Mouse (Mus musculus) forelimb bud, embryonic 11.5 days (tissue): Measurements from ENCODE around the gene Sept5.
A peak's percentile ranks its signal among the peaks of the same experiment; 100 is the strongest.

Experiments
- DNase-seq: peaks from one replicate; pipeline ENCODE4 v3.0.0-alpha.2; 2012; ENCODE audit warnings: low read depth, low spot score

The Sept5 gene

DNA sequence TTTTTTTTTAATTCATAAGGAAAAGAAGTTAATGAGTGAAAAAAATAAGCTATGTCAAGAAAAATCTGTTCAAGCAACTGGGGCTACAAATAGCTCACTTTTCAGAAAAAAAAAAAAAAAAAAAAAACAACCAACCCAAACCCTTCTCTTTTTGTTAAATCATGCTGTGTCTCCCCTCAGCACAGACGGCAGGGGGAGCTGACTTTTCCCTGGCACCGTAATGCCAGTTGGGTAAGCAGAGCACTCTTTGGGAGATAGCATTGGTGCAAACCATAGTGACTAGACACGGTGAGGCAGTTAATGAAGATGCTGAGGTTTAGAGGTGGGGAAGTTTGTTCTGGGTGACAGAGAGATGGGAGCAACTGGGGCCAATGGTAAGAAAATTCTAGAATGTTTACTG is 2.3 kb upstream of the Sept5 start:
- DNase-seq = no peak

DNA sequence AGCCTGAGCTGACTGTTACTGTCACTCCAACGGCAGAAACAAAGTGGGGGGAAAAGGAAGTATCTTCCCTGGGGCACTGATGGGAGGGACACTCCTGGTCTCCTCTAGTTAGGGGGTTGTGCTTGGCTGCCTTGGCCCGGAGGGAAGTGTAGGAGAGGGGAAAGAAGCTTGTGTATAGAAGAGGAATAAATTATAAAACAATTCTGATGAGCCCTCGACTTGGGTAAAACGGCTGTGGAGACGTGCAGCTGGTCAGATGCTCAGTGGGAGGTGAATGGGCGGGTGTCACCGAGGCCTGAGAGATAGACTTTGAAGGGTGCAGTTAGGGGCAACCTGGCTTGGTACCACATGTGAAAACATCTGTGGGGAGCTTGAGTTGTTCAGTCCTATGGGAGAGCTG is 1.4 kb upstream of the Sept5 start:
- no peak for DNase-seq

DNA sequence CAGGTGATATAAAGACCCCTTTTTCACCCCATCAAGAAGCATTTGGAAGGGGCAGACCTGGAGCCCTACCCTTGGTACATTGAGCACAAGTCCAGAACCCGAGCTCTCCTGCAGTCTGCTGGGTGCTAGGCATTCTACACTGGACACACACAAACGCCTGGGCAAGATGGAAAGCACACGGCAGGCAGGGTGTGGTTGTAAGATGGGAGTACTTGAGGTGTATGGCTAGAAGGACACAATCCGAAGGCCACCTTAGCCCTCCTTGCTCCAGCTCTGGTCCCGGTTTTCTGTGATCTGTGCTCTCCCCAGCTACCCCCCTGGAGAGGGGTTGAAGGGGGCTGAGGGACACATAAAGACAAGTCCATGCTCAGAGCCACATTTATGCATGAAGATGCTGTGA is 537 bp upstream of the Sept5 start:
- no peak for DNase-seq

DNA sequence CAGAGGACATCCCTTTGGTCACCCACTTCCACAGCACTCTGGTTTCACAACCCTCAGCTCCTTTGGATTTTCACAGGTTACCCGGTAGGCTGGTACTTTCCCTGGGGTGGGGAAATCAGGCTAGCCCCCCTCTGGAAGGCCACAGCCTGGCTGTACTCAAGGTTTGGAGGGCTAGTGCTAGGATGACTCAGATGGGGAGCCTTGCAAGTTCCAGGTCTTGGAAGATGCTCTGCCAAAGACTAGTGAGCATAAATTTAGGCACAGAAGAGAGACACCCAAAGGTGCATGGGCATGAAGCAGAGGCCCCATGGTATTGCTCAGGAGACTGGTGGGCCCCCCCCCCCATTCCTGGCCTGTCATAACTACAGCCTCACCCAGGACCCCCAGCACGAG is 810 bp downstream of the Sept5 start:
- no peak for DNase-seq

DNA sequence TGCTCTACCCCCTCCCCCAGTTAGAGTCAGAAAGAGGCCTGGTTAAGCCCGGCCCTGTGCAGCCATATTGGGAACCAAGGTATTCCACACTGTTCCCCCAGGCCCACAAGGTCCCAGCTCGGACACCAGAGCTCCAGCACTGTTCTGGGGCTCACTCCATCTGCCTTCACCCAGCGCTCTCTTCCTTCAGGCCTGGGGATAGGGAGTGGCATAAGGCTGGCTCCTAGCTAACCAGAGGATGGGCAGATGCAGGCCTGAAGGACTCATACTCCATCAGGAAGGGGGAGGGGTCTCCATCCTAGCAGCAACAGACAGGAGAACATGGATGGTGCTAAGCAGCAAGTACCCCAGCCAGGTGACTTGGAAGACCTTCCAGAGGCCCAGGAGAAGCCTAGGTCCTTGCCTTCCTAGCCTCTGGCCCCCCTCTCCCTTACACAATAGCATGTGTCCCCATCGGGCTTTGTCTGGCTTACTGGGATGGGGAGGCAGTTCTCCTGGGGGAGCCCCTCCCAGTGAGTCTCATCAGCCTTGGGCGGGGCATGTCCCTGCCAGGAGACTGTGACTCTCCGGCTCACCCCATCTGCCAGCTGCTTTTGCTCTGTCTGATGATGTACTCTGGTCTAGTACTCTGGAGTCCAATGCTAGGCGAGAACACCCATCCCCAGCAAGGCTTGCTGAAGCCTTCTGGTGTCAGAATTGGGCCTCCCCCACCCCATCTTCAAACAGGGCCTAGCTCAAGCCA is 1.4 kb downstream of the Sept5 start:
- no peak for DNase-seq

- no peak for DNase-seq
Observed at GRCm38 (mm10) chr16:18627163-18627562, 2.6 kb downstream of the Sept5 start.

DNA sequence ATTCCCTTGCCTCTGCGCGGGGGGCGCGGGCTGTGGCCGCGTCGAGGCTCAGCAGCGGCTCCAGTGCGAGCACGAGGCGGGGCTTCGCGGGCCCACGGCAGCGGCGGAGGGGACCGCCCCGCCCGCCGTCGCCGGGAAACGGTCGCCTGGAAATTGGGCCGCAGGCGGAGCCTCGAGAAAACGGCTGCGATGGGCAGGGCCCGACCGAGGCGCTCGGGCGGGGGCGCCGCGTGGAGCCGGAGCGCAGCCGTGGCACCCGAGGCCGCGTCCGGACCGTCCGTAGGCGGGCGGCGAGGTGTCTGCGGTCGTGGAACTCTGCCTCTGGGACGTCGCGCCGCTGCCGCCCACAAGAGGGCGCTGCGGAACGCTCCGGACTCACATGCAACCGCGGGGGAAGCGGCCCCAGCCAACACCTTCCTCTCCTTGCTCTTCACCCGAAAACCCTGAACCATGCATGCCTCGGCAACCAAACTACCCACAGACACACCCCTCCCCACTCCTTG is 3.3 kb downstream of the Sept5 start, which contains the start of gene Gm49601:
Gm49601 (minus strand) TSS at position 52 of the 503 bp plus-strand sequence.
- peak; percentile 83 for DNase-seq

DNA sequence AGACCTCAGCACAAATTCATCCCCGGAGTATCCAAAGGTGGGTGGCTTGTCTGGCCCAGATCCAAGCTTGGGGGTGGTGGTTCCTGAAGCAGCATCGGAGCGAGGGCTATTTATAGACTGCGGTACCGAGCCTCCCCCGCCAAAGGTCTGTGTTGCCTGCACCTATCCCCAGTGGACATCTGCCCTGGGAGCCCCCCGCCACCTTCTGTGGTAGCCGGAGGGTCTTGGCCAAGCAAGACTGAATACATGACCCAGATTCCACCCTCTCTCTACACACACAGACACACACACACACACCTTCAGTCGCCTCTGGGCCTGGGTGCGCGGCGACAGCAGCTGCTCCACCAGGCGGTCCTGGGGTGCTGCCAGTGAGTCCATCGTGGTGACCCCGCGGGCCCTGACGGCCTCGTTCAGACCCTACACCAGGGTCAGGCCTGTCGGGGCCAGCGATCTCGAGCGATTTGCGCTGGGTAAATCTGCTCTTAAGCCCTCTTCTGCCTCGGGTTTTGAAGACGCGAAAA is 3.9 kb downstream of the Sept5 start:
- no peak for DNase-seq

GRCm38 (mm10) chr16:18625097-18625496 is 4.7 kb downstream of the Sept5 start:
- DNase-seq = no peak

DNA sequence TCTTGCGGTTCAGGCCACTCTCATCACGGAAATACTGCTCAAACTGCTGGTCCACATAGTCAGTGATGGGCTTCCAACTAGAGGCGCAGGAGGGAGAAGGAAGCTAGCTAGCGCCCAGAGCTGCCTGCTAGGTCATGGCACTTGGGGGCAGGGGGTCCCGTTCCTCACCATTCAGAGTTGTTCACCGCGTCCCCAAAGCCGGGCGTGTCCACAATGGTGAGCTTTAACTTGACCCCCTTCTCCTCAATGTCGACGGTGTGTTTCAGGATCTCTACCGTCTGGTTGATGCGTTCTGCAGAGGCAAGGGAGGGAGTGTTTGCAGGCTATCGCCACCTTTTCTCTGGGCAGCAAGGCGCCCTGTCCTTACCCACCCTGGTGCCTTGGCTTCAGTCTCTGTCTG is 5.1 kb downstream of the Sept5 start:
- no peak for DNase-seq

- DNase-seq = no peak
Observed at GRCm38 (mm10) chr16:18623751-18624540, 5.8 kb downstream of the Sept5 start.

- no peak for DNase-seq
Observed at GRCm38 (mm10) chr16:18622916-18623750, 6.6 kb downstream of the Sept5 start.

GRCm38 (mm10) chr16:18622019-18622418 is 7.7 kb downstream of the Sept5 start, which contains the start of gene Gp1bb:
Gene Gp1bb, minus strand, starts transcription at chr16:18622403.
- no peak for DNase-seq

- peak; percentile 11 for DNase-seq
Observed at GRCm38 (mm10) chr16:18621362-18622001, 8.3 kb downstream of the Sept5 start.

- peak; percentile 40 for DNase-seq
Observed at GRCm38 (mm10) chr16:18620601-18621361, 9.0 kb downstream of the Sept5 start.

GRCm38 (mm10) chr16:18620201-18620600 is 9.6 kb downstream of the Sept5 start:
- no peak for DNase-seq

- DNase-seq = no peak
Observed at GRCm38 (mm10) chr16:18619110-18619509, 10.6 kb downstream of the Sept5 start.

GRCm38 (mm10) chr16:18618297-18618696 is 11.5 kb downstream of the Sept5 start:
- no peak for DNase-seq

DNA sequence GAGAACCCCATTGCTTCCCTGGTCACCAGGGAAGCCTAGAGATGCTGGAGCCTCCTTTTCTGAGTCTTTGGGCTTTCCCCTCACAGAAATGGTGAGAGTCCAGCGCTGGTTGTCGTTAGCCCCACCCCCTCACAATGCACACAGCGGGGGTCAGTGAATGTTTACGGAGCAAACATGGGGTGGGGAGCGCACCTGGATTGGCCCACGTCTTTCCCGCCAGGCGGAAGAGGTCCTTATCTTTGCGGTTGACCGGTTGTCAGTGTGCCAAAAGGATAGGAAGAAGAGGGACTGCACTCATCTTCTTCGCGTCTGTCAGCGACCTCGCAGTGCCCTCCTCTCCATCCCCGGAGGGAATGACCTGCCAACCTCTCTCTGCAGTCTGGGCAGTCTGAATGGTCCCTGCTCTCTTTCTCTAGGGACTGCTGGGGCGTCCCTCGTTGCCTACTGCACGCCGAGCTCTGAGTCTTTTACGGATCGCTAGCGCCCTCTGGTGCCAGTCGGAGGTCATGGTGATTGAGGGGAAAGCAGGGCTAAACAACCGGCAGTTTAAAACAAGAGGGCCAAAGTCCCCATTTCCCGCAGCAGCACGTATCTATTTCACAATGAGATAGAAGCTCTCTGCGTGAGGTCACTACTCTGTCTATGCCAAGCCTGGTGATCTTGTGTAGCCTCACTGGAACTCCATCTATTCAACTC is 12.2 kb downstream of the Sept5 start:
- DNase-seq = peak; percentile 90

DNA sequence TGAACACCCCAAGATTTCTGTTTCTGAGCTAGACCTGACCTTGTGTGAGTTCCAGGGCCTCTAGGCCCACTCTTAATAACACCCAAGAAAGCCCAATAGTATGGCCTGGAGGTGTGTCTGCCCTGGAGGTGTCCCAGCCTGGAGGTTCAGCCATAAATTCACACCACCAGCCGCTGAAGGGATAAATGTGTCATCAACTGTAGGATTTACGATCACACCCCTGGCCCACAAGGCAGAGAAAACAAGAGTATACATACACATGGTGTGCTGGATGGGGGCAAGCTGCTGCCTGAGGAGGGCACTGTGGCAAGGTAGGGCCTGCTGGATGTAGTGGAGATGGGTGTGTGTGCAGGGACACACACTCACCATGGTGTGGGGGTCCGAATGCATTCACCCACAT is 16.5 kb downstream of the Sept5 start:
- DNase-seq = peak; percentile 68
